Mouse (Mus musculus) CD8-positive naive resting alpha-beta T cell, adult 57 days (primary cell): Measurements from ENCODE around the gene Gm4631. TPM values are rescaled to one million over a fixed set of nuclear protein-coding genes. Genes with fewer than 3 reads are reported as not detected.

ENCODE experiments used
- total RNA-seq: library from RNA; stranded (reverse); gene quantifications from one replicate; pipeline ENCODE4 v1.2.4, GENCODE M21; 2023

Gm4631 gene
- total RNA-seq, result 7.8 TPM

GRCm38 (mm10) chr2:175338097-175338496, at the start of gene Gm4631:
TSS of gene Gm4631 (minus strand) at chr2:175338197.

GRCm38 (mm10) chr2:175372136-175372535, 34.1 kb upstream of the Gm4631 start, which contains the start of gene Zfp968:
TSS of gene Zfp968 (plus strand) at chr2:175372436.

GRCm38 (mm10) chr2:175274825-175275224, 63.2 kb downstream of the Gm4631 start, which contains the start of gene Gm14440:
TSS of gene Gm14440 (plus strand) at chr2:175275125.

Other genes starting within 250 kb of the Gm4631 start
- gene Gm14399, start 196.2 kb downstream of the Gm4631 start, total RNA-seq, result 1.0 TPM
- gene Gm14443, start 162.3 kb downstream of the Gm4631 start, total RNA-seq, result 0.52 TPM
- gene Gm14391, start 131.3 kb downstream of the Gm4631 start, total RNA-seq, result 11.6 TPM
- 2.8 TPM for gene Gm14440, start 63.1 kb downstream of the Gm4631 start, total RNA-seq
- 1.0 TPM for gene Zfp968, start 34.2 kb upstream of the Gm4631 start, total RNA-seq
- 2.7 TPM for gene Gm4724, start 97.6 kb upstream of the Gm4631 start, total RNA-seq
- 5.3 TPM for gene Zfp965, start 131.8 kb upstream of the Gm4631 start, total RNA-seq